ENCODE assay signal across 8 mouse cellular contexts in genomic region chr19:57997961-57998360, GRCm38 (mm10).
DNase-seq lines count a peak whose midpoint lies in the region.

No protein-coding gene starts in this region.

- intact Hi-C loops in left cerebral cortex, postnatal 14 days (cut with DNase I), result loop anchor here (5.0 kb wide), 1 partner anchor 469 kb away; no protein-coding TSS in a partner anchor

- peak; percentile 79 to 80 for DNase-seq in cerebellum, postnatal 10 days
- no peak for DNase-seq in cerebellum, adult 11 months
- peak; percentile 17 to 35 for DNase-seq in left cerebral cortex, postnatal 14 days (ENCODE audit: low spot score in 2 of 2)
- no peak for DNase-seq in left cerebral cortex, adult 11 months (ENCODE audit: low spot score)
- peak; percentile 68 for DNase-seq in NIH3T3 (ENCODE audit: low read depth)
- DNase-seq in forelimb bud, embryonic 11.5 days (ENCODE audit: low read depth, low spot score), result peak; percentile 72
- DNase-seq in retina, embryonic 14.5 days (ENCODE audit: low spot score), result peak; percentile 71
- no peak for DNase-seq in yolk sac, embryonic 10.5 days (ENCODE audit: low spot score)

Comparison
In these comparisons a context has a peak if more than half of its experiments do, and no peak if none do; other contexts are left out.
1. DNase-seq: peak in cerebellum, postnatal 10 days (2 of 2), left cerebral cortex, postnatal 14 days (2 of 2), NIH3T3 (single experiment), forelimb bud, embryonic 11.5 days (single experiment) and retina, embryonic 14.5 days (single experiment); none in cerebellum, adult 11 months (single experiment), left cerebral cortex, adult 11 months (single experiment) and yolk sac, embryonic 10.5 days (single experiment).